Mouse (Mus musculus) midbrain, embryonic 16.5 days (tissue): ENCODE measurements at regions not wholly inside any gene's neighbourhood (a gene's known extent, or its start where the extent isn't known, plus 50 kb on each side); places are given as distances from the start of the nearest gene placed in this dataset.

Experiments used
- ATAC-seq: fragments of 200-750 bp; cut with Nextera tagmentation; 2 replicates; pipeline ENCODE4 v1.8.0; 2017; ENCODE audit warnings: moderate TSS enrichment
- H3K27ac ChIP-seq: fragments of 300-500 bp; sonication (generic); 2 replicates; pipeline ENCODE4 v1.5.1; 2014; ENCODE audit warnings: mild to moderate bottlenecking, low read length, mixed read lengths
- H3K27me3 ChIP-seq: fragments of 300-500 bp; sonication (generic); 2 replicates; pipeline ENCODE4 v1.6.1; 2014; ENCODE audit warnings: low read depth, low read length, mixed read lengths; ENCODE audit not compliant: control insufficient read depth, insufficient read depth
- H3K36me3 ChIP-seq: fragments of 300-500 bp; sonication (generic); 2 replicates; pipeline ENCODE4 v1.6.1; 2014; ENCODE audit warnings: mild to moderate bottlenecking, low read length, moderate library complexity, mixed read lengths; ENCODE audit not compliant: control insufficient read depth, insufficient read depth
- H3K4me1 ChIP-seq: fragments of 300-500 bp; sonication (generic); 2 replicates; pipeline ENCODE4 v1.6.1; 2014; ENCODE audit warnings: mild to moderate bottlenecking, low read length, mixed read lengths; ENCODE audit not compliant: control insufficient read depth, insufficient read depth
- H3K4me2 ChIP-seq: fragments of 300-500 bp; sonication (generic); 2 replicates; pipeline ENCODE4 v1.6.1; 2014; ENCODE audit warnings: mild to moderate bottlenecking, low read length, mixed read lengths
- H3K4me3 ChIP-seq: fragments of 300-500 bp; sonication (generic); 2 replicates; pipeline ENCODE4 v1.5.1; 2014; ENCODE audit warnings: low read depth, mild to moderate bottlenecking, low read length, moderate library complexity, mixed read lengths
- H3K9ac ChIP-seq: fragments of 300-500 bp; sonication (generic); 2 replicates; pipeline ENCODE4 v1.6.1; 2014; ENCODE audit warnings: low read depth, low read length, mixed read lengths
- H3K9me3 ChIP-seq: fragments of 300-500 bp; sonication (generic); replicated peaks from 2 replicates; pipeline ENCODE4 v1.6.1; 2014; ENCODE audit warnings: mild to moderate bottlenecking, low read length, mixed read lengths; ENCODE audit not compliant: control insufficient read depth, poor library complexity, severe bottlenecking
- WGBS: fragments of 180-500 bp; shearing (Covaris S2); extraction: QIAGEN DNeasy Blood & Tissue Kit; methylation state at CpG from one replicate; pipeline ENCODE4 v1.1.7; 2014; 5-methylcytosine and 5-hydroxymethylcytosine counted together

DNA sequence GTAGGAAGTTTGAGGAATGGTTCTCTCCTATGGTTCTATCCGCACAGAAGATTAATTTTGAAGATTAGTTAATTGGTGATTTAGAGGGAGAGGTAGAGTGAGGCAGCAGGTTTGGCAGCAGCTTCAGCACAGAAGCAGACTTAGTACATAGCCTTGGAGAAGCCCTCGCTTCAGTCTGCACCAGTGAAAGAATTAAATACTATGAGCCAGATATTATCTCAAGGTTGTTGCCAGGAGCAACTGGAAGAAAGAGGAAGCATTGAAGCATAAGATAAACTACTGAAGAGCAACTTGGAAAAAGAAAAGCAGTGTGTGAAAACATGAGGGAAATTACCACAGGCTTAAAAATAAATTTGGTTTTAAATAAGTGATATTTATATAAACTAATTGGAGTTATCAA lies 191.5 kb upstream of the Epha5 start:
- H3K27me3 ChIP-seq, result no peaks in the 10 kb centered on the region
- no peaks in the 10 kb centered on the region for H3K36me3 ChIP-seq
- no peaks in the 10 kb centered on the region for H3K9me3 ChIP-seq
- no peaks in the 10 kb centered on the region for H3K4me1 ChIP-seq
- no peak for ATAC-seq
- no peak overlapping the region for H3K4me3 ChIP-seq
- 42% methylated on average over 2 of the region's 2 CpGs for WGBS
- no peak overlapping the region for H3K4me2 ChIP-seq
- H3K27ac ChIP-seq, result no peak overlapping the region
- no peak overlapping the region for H3K9ac ChIP-seq

DNA sequence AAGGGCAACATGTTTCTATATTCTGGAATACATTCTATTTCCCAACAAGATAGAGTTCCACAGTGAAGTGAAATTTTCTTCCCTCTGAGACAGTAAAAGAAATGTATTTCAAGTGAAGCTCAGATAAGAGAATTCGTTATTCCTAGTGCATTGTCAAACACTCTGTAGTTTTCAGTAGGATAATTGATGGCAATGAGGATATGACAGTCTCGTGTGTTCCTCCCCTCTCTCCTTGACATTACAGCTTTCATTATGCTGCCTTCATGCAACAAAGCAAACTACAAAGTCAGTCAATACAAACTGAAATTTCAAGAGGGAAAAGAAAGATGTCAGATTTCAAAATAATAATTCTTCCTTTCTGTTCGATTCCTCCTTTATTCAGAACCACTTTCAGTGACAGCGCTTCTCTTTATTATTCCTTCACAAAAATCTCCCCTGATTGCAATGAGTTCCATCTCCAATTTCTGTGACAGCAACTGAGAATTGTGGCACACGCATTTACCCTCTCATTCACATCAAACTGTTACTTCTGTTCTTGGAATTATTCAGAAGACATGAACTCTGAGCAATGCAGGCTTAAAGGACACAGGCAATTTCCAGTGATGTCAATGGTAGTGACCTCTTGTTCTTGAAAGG lies 148.2 kb upstream of the Epha5 start:
- no peak overlapping the region for H3K27ac ChIP-seq
- WGBS, result 71% methylated on average over 5 of the region's 5 CpGs
- H3K27me3 ChIP-seq, result no peaks in the 10 kb centered on the region
- H3K9ac ChIP-seq, result no peak overlapping the region
- H3K4me3 ChIP-seq, result no peak overlapping the region
- ATAC-seq, result no peak
- peaks cover 6% of the 10 kb centered on the region for H3K9me3 ChIP-seq
- no peaks in the 10 kb centered on the region for H3K36me3 ChIP-seq
- no peak overlapping the region for H3K4me2 ChIP-seq
- H3K4me1 ChIP-seq, result no peaks in the 10 kb centered on the region

GRCm38 (mm10) chr5:84519836-84520235 lies 102.7 kb upstream of the Epha5 start:
- H3K27me3 ChIP-seq, result no peaks in the 10 kb centered on the region
- no peak overlapping the region for H3K4me3 ChIP-seq
- H3K9ac ChIP-seq, result no peak overlapping the region

GRCm38 (mm10) chr5:84510144-84510543 lies 93.0 kb upstream of the Epha5 start:
- H3K9me3 ChIP-seq, result 0 out of 2 replicates have a peak, but pooled peaks cover 3% of the 10 kb centered on the region
- H3K27ac ChIP-seq, result no peak overlapping the region
- no peak overlapping the region for H3K4me3 ChIP-seq
- 83% methylated on average over 5 of the region's 5 CpGs for WGBS
- H3K4me2 ChIP-seq, result no peak overlapping the region
- H3K4me1 ChIP-seq, result no peaks in the 10 kb centered on the region
- no peaks in the 10 kb centered on the region for H3K27me3 ChIP-seq
- no peaks in the 10 kb centered on the region for H3K36me3 ChIP-seq
- H3K9ac ChIP-seq, result no peak overlapping the region
- ATAC-seq, result no peak

More at GRCm38 (mm10) chr5:84519836-84520235, 102.7 kb upstream of the Epha5 start:
- H3K27ac ChIP-seq, result no peak overlapping the region
- no peaks in the 10 kb centered on the region for H3K9me3 ChIP-seq
- ATAC-seq, result no peak
- H3K4me2 ChIP-seq, result no peak overlapping the region
- H3K4me1 ChIP-seq, result no peaks in the 10 kb centered on the region
- H3K36me3 ChIP-seq, result no peaks in the 10 kb centered on the region

- no peak for ATAC-seq
- no peak overlapping the region for H3K4me2 ChIP-seq
- H3K27ac ChIP-seq, result no peak overlapping the region
- H3K27me3 ChIP-seq, result no peaks in the 10 kb centered on the region
- H3K36me3 ChIP-seq, result no peaks in the 10 kb centered on the region
- no peaks in the 10 kb centered on the region for H3K9me3 ChIP-seq
- no peak overlapping the region for H3K4me3 ChIP-seq
- no peaks in the 10 kb centered on the region for H3K4me1 ChIP-seq
- H3K9ac ChIP-seq, result no peak overlapping the region
These were observed 63.8 kb upstream of the Epha5 start for GRCm38 (mm10) chr5:84480978-84481377.
